Mouse (Mus musculus): Measurements from ENCODE around the gene Spaca9.

DNA sequence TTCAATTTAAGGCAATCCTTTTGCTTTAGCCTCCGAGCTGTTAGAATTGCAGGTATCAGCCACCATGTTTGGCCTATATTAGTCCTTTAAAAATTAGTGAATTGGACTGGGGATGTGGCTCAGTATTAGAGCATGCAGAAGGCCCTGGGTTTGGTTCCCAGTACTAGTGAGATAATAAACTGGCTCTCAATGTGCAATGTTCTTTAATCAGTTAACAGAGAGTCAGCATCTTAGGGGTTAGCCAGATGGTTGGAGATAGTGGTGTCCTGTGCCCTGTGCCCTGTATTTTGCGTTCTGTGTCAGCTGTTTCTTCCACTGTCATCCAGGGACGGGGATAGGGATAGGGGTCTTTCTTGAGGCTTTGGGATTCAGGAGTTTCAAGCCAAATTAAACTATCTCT is 36.6 kb downstream of the Spaca9 start:
- TF ChIP-seq CTCF (IDR thresholded peaks at IDR 0.05; ENCODE audit: borderline replicate concordance, insufficient read depth, low read length) (no peak), POLR2A (IDR thresholded peaks at IDR 0.05; ENCODE audit: low read depth, low read length) (no peak)

Measured in embryonic fibroblast, embryonic 13.5 days (primary cell).